Mouse (Mus musculus) liver, postnatal 0 days (tissue): ENCODE measurements around the gene Slc29a1.

Source experiments
- CTCF ChIP-seq: sonication (generic); IDR thresholded peaks from 2 replicates; pipeline ENCODE4 v1.5.1; 2016; ENCODE audit warnings: antibody characterized with exemption, low read depth
- EP300 ChIP-seq: IDR thresholded peaks from 2 replicates; pipeline ENCODE4 v1.6.1; 2016; ENCODE audit warnings: antibody characterized with exemption, low read depth, mild to moderate bottlenecking

- TF ChIP-seq CTCF = no peak
- no peak for TF ChIP-seq EP300
These were observed 49.7 kb downstream of the Slc29a1 start, which contains the start of gene Tmem151b for GRCm38 (mm10) chr17:45549617-45550181.
